Mouse (Mus musculus): ENCODE data around the gene Atp6v0d1.

- TF ChIP-seq CTCF (IDR thresholded peaks at IDR 0.05; ENCODE audit: extremely low read depth, insufficient read length, insufficient replicate concordance, low read depth, low read length) (no peak), POLR2A (IDR thresholded peaks at IDR 0.05; ENCODE audit: low read depth, low read length) (no peak)
Observed at GRCm38 (mm10) chr8:105574741-105575140, 8.9 kb upstream of the Atp6v0d1 start.

All from small intestine, adult 2 months (tissue).